ENCODE assay signal across 10 mouse cellular contexts in the genomic region with DNA sequence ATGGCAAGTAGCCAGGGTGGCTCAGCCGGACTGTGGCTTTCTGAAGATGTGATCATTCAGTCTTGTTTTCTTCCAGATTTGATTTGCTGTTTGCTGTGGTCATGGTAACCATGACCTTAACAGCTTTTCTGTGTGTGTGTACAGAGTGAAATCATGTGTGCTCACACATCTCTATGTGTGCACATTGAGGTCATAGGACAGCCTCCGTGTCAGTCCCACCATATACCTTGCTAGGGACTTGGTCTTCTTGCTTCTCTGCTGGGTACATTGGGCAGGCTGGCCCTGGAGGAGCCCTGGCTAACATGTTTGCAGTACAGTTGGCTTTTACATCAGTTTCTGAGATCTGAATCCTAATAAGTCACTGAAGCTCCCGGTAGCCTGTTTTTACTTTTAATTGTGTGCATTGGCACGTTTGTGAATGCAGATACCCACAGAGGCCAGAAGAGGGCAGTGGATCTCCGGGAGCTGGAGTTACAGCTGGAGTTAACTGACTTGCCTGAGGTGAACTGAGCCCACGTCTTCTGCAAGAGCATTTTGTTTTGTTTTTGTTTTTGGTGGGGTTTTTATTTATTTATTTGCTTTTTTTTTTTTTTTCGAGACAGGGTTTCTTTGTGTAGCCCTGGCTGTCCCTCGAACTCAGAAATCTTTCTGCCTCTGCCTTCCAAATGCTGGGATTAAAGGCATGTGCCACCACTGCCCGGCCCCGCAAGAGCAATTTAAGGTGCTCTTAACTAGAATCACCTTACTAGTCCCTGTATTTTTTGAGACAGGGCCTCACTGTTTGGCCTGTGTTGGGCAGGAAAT. TPM values are rescaled to one million over a fixed set of nuclear protein-coding genes. Genes with fewer than 3 reads are reported as not detected.
DNase-seq lines count a peak whose midpoint lies in the region; ATAC-seq and TF ChIP-seq lines count a peak whose summit lies in the region.
"Had no signal": no experiment of that assay in that cellular context is flagged by ENCODE, and none has a peak within 500 bp of the region (broad histone marks: within the 10 kb centered on the region; RNA-seq: fewer than 3 reads in every experiment).

No protein-coding gene starts in this region.

- no peaks in the 10 kb centered on the region for H3K9me3 ChIP-seq in hindbrain, postnatal 0 days (ENCODE audit: low read length)
- H3K9me3 ChIP-seq in hindbrain, embryonic 13.5 days, result no peaks in the 10 kb centered on the region
- H3K9me3 ChIP-seq: megakaryocyte, embryonic 14.5 days had no signal

- TF ChIP-seq CTCF in hindbrain, postnatal 0 days (IDR thresholded peaks at IDR 0.05; ENCODE audit: low read depth), result peak; percentile 73

- no peak for ATAC-seq in hindbrain, postnatal 0 days
- no peak for ATAC-seq in hindbrain, embryonic 13.5 days (ENCODE audit: low FRiP score)
- peak; percentile 85 for ATAC-seq in erythroblast, adult 5-6 weeks (replicated peaks; ENCODE audit: low FRiP score, poor library complexity, severe bottlenecking)

- H3K4me1 ChIP-seq in hindbrain, postnatal 0 days (ENCODE audit: insufficient read depth, low read length), result no peaks in the 10 kb centered on the region
- H3K4me1 ChIP-seq in hindbrain, embryonic 13.5 days (replicated peaks), result no peaks in the 10 kb centered on the region

- DNase-seq in hindbrain, postnatal 0 days (ENCODE audit: low spot score), result peak; percentile 60
- DNase-seq in CD4-positive, CD25-positive, alpha-beta regulatory T cell, adult 2 months (ENCODE audit: low read depth, low spot score), result peak; percentile 81
- peak; percentile 38 to 80 for DNase-seq in adrenal gland, adult (ENCODE audit: inconsistent age in 2 of 2, low spot score in 1 of 2)
- DNase-seq in large intestine, adult 2 months (ENCODE audit: low read depth, low spot score), result peak; percentile 14
- peak; percentile 54 for DNase-seq in mesoderm, embryonic 11.5 days (ENCODE audit: low read depth, low spot score)
- DNase-seq in thymus, postnatal 14 days, result peak; percentile 63

- no peak overlapping the region for H3K9ac ChIP-seq in hindbrain, postnatal 0 days (replicated peaks; ENCODE audit: low read length)
- no peak overlapping the region for H3K9ac ChIP-seq in hindbrain, embryonic 13.5 days

- H3K36me3 ChIP-seq in hindbrain, postnatal 0 days (ENCODE audit: insufficient read depth, low read length), result no peaks in the 10 kb centered on the region
- peaks cover 5% of the 10 kb centered on the region for H3K36me3 ChIP-seq in hindbrain, embryonic 13.5 days

- no peak overlapping the region for H3K4me2 ChIP-seq in hindbrain, postnatal 0 days (ENCODE audit: low read depth, low read length)
- H3K4me2 ChIP-seq in hindbrain, embryonic 13.5 days, result no peak overlapping the region

- H3K27ac ChIP-seq in hindbrain, postnatal 0 days, result no peak overlapping the region
- no peak overlapping the region for H3K27ac ChIP-seq in hindbrain, embryonic 13.5 days

- no peak overlapping the region for H3K4me3 ChIP-seq in hindbrain, postnatal 0 days (ENCODE audit: low read length)
- no peak overlapping the region for H3K4me3 ChIP-seq in hindbrain, embryonic 13.5 days
- H3K4me3 ChIP-seq: erythroblast, embryonic 14.5 days; megakaryocyte, embryonic 14.5 days had no signal

- no peaks in the 10 kb centered on the region for H3K27me3 ChIP-seq in hindbrain, postnatal 0 days (ENCODE audit: insufficient read depth, low read length)
- no peaks in the 10 kb centered on the region for H3K27me3 ChIP-seq in hindbrain, embryonic 13.5 days
- H3K27me3 ChIP-seq: megakaryocyte, embryonic 14.5 days had no signal

- WGBS in hindbrain, postnatal 0 days, result 54% methylated on average over 10 of the region's 10 CpGs
- 52% methylated on average over 10 of the region's 10 CpGs for WGBS in hindbrain, embryonic 13.5 days
- WGBS in large intestine, adult 2 months, result 47% methylated on average over 10 of the region's 10 CpGs

RNA-seq across cellular contexts. Expression of gene Crlf3, which starts 38.0 kb away (rescaled TPM):
- 12.0 and 15.8 TPM in 2 replicates for total RNA-seq in hindbrain, postnatal 0 days (2014; rRNA removed)
- 11.0 and 12.6 TPM in 2 replicates for polyA plus RNA-seq in hindbrain, postnatal 0 days (2015; fragmentation: Nextera tagmentation; extraction: Ambion mirVana)
- polyA plus RNA-seq in hindbrain, embryonic 13.5 days (2015; fragmentation: Nextera tagmentation; extraction: Ambion mirVana), result 12.3 and 13.1 TPM in 2 replicates
- 57.5 and 58.4 TPM in 2 replicates for total RNA-seq in erythroblast, adult 5-6 weeks (2015; ENCODE audit: low replicate concordance)
- total RNA-seq in erythroblast, adult 5-6 weeks (2017; ENCODE audit: low replicate concordance), result 82.4 and 107 TPM in 2 replicates
- 9.9 and 12.1 TPM in 2 replicates for polyA plus RNA-seq in large intestine, adult 2 months (2012; rRNA removed)

RNA-seq across cellular contexts. Expression of gene Atad5, which starts 46.4 kb away (rescaled TPM):
- total RNA-seq in hindbrain, postnatal 0 days (2014; rRNA removed), result 4.7 and 9.4 TPM in 2 replicates
- 3.3 and 4.1 TPM in 2 replicates for polyA plus RNA-seq in hindbrain, postnatal 0 days (2015; fragmentation: Nextera tagmentation; extraction: Ambion mirVana)
- 6.1 and 6.3 TPM in 2 replicates for polyA plus RNA-seq in hindbrain, embryonic 13.5 days (2015; fragmentation: Nextera tagmentation; extraction: Ambion mirVana)
- 25.1 and 32.1 TPM in 2 replicates for total RNA-seq in erythroblast, adult 5-6 weeks (2015; ENCODE audit: low replicate concordance)
- 25.4 and 38.9 TPM in 2 replicates for total RNA-seq in erythroblast, adult 5-6 weeks (2017; ENCODE audit: low replicate concordance)
- 0.83 and 1.2 TPM in 2 replicates for polyA plus RNA-seq in large intestine, adult 2 months (2012; rRNA removed)

RNA-seq across cellular contexts. Expression of gene Suz12, which starts 49.9 kb away (rescaled TPM):
- total RNA-seq in hindbrain, postnatal 0 days (2014; rRNA removed), result 15.0 and 19.5 TPM in 2 replicates
- 10.8 and 11.8 TPM in 2 replicates for polyA plus RNA-seq in hindbrain, postnatal 0 days (2015; fragmentation: Nextera tagmentation; extraction: Ambion mirVana)
- 16.0 and 16.9 TPM in 2 replicates for polyA plus RNA-seq in hindbrain, embryonic 13.5 days (2015; fragmentation: Nextera tagmentation; extraction: Ambion mirVana)
- total RNA-seq in erythroblast, adult 5-6 weeks (2015; ENCODE audit: low replicate concordance), result 30.6 and 40.1 TPM in 2 replicates
- 42.0 and 55.1 TPM in 2 replicates for total RNA-seq in erythroblast, adult 5-6 weeks (2017; ENCODE audit: low replicate concordance)
- 5.9 and 7.1 TPM in 2 replicates for polyA plus RNA-seq in large intestine, adult 2 months (2012; rRNA removed)

Comparison
In these comparisons a context has a peak if more than half of its experiments do, and no peak if none do; other contexts are left out.
1. DNase-seq: peak in every context shown above with its lines; median percentile 81 in CD4-positive, CD25-positive, alpha-beta regulatory T cell, adult 2 months; 63 in thymus, postnatal 14 days; 60 in hindbrain, postnatal 0 days; 59 in adrenal gland, adult; 54 in mesoderm, embryonic 11.5 days; 14 in large intestine, adult 2 months.